Mouse (Mus musculus) central nervous system, embryonic 11.5 days (tissue): Measurements from ENCODE around the gene Olfr1148. TPM values are rescaled to one million over a fixed set of nuclear protein-coding genes. Genes with fewer than 3 reads are reported as not detected.

Experiments used
- polyA plus RNA-seq: library from polyadenylated mRNA; depleted of rRNA; stranded (reverse); fragments of >200 nt; gene quantifications from 2 replicates; pipeline ENCODE4 v1.2.3, GENCODE M21; 2012; rRNA removed

Olfr1148 gene
- polyA plus RNA-seq = not detected in 2 replicates

DNA sequence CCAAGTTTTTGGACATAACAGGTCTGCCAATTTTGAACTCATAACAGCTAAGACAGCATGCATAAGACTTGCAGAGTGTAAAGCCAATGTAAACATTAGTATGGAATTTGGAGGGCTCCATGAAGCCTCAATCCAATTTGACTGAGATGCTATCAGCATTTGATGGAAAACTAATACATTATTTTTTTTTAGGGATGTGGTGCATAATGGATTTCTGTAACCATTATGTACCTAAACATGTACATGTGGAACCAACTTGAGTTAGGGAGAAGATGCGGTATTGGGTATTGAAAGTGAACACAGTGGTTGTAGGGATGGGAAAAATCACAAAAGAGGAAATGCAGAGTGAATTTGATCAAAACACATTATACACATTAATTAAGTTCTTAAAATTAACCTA, at the start of gene Olfr1148:
Olfr1148 (plus strand) TSS at position 301 of the 400 bp plus-strand sequence.

DNA sequence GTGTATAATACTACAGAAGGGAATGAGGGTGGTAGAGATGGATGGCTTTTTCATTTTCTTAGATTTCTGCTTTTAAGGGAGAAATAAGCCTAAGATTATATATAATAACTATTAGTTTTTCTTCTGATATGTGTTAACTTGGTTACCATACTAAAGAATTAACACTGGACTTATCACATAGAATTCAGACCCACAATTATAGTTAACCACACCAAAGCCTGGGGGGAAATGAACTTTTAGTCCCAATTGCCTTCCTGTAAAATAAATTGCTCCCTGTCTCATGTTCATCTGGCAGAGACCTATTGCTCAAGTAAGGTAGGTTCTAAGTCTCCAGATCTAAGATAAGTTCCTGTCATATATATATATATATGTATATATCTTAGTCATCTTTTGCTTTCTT, 30.0 kb upstream of the Olfr1148 start, which contains the start of gene Olfr1143:
Olfr1143 (plus strand) TSS at position 301 of the 400 bp plus-strand sequence.

DNA sequence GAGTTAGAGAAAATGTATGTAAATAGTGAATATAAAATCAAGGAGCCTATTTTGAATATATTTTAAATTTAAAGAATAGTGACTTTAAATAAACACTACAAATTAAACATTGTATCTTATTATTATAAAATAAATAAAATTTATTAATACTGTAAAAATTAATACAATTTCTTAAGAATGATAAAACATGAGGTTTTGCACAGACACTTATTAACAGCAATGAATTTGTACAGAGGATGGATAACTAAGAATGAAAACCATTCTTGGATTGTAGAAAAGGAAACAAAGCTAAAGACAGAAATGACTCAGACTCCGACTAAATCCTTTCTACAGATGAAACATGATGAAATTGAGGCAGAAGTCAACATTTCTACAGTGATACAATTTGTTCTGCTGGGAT, 20.8 kb upstream of the Olfr1148 start, which contains the start of gene Olfr1145:
Olfr1145 (plus strand) TSS at position 301 of the 400 bp plus-strand sequence.

DNA sequence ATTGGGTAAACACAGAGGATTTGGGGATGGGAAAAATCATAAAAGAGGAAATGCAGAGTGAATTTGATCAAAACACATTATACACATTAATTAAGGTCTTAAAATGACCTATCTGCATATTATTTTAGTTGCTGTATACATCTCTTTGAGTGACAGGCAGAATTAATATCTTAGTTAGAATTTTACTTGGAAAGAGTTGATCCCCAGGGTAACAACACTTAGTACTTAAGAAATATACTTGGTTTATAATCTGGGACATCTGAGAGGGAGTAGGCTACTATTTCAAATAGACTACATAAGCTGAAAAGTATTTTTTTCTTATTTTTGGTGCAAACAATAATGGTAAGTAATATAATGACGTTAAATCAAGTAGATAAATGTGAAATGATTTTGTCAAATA, 13.4 kb downstream of the Olfr1148 start, which contains the start of gene Olfr1150-ps1:
Olfr1150-ps1 (plus strand) TSS at position 301 of the 400 bp plus-strand sequence.

DNA sequence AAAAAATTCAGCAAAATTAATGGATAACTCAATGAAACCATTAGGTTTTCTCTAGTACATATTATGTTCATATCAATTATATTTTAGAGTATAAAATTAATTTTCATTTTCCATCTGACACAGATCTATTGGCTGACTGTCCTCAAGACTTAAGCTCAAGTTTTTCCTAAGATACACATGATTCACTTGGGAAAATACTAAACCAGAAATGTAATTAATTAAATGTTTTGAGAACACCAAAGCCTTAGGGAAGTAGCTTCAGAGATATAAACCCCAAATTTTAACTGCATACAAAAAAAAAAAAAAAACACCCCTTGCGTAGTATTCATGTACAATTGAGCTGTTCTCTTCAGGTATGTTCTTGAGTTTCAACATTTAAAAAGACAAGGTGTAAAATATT, 25.2 kb downstream of the Olfr1148 start, which contains the start of gene Olfr1151:
Olfr1151 (plus strand) TSS at position 301 of the 400 bp plus-strand sequence.

DNA sequence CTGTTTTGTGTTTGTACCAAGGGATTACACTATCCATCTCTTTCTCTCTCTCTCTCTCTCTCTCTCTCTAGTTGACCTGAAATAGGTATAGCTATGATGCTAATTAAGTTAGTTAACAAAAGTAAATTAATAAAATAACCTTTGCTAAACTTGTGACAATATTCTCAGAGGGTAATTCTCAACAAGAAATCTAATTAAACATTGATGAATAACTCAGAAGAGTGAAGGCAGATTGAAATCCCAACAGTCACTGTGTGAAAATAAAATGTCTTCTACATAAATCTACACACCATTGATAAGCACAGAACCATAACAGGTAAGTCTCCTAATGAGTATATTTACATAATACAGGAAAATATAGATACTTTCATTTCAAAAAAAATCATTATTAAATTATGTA, 35.9 kb downstream of the Olfr1148 start, which contains the start of gene Olfr1152:
Olfr1152 (plus strand) TSS at position 301 of the 400 bp plus-strand sequence.

Other genes starting within 250 kb of the Olfr1148 start
- not detected in 2 replicates for gene Olfr1130, start 224.3 kb upstream of the Olfr1148 start, polyA plus RNA-seq
- gene Olfr1131, start 203.4 kb upstream of the Olfr1148 start, polyA plus RNA-seq = not detected in 2 replicates
- not detected in 2 replicates for gene Olfr1132, start 193.0 kb upstream of the Olfr1148 start, polyA plus RNA-seq
- not detected in 2 replicates for gene Olfr1133, start 183.2 kb upstream of the Olfr1148 start, polyA plus RNA-seq
- gene Olfr1134, start 172.1 kb upstream of the Olfr1148 start, polyA plus RNA-seq = not detected in 2 replicates
- not detected in 2 replicates for gene Olfr1135, start 156.9 kb upstream of the Olfr1148 start, polyA plus RNA-seq
- not detected in 2 replicates for gene Olfr1136, start 136.6 kb upstream of the Olfr1148 start, polyA plus RNA-seq
- not detected in 2 replicates for gene Olfr1137, start 117.4 kb upstream of the Olfr1148 start, polyA plus RNA-seq
- not detected in 2 replicates for gene Olfr1138, start 90.6 kb upstream of the Olfr1148 start, polyA plus RNA-seq
- not detected in 2 replicates for gene Olfr1140, start 86.8 kb upstream of the Olfr1148 start, polyA plus RNA-seq
- not detected in 2 replicates for gene Olfr1141, start 76.5 kb upstream of the Olfr1148 start, polyA plus RNA-seq
- gene Olfr152, start 51.0 kb upstream of the Olfr1148 start, polyA plus RNA-seq = not detected in 2 replicates
- gene Olfr1143, start 29.9 kb upstream of the Olfr1148 start, polyA plus RNA-seq = not detected in 2 replicates
- gene Olfr1145, start 20.7 kb upstream of the Olfr1148 start, polyA plus RNA-seq = not detected in 2 replicates
- not detected in 2 replicates for gene Olfr1150-ps1, start 13.5 kb downstream of the Olfr1148 start, polyA plus RNA-seq
- gene Olfr1151, start 25.3 kb downstream of the Olfr1148 start, polyA plus RNA-seq = not detected in 2 replicates
- not detected in 2 replicates for gene Olfr1152, start 36.0 kb downstream of the Olfr1148 start, polyA plus RNA-seq
- not detected in 2 replicates for gene Olfr1153, start 64.4 kb downstream of the Olfr1148 start, polyA plus RNA-seq
- not detected in 2 replicates for gene Olfr1154, start 74.6 kb downstream of the Olfr1148 start, polyA plus RNA-seq
- not detected in 2 replicates for gene Olfr1155, start 114.6 kb downstream of the Olfr1148 start, polyA plus RNA-seq
- gene Olfr1156, start 122.6 kb downstream of the Olfr1148 start, polyA plus RNA-seq = not detected in 2 replicates
- not detected in 2 replicates for gene Olfr1157, start 137.8 kb downstream of the Olfr1148 start, polyA plus RNA-seq
- not detected in 2 replicates for gene Olfr74, start 144.1 kb downstream of the Olfr1148 start, polyA plus RNA-seq
- gene Olfr1158, start 159.6 kb downstream of the Olfr1148 start, polyA plus RNA-seq = not detected in 2 replicates
- gene Olfr1160, start 177.7 kb downstream of the Olfr1148 start, polyA plus RNA-seq = not detected in 2 replicates
- not detected in 2 replicates for gene Olfr1161, start 192.2 kb downstream of the Olfr1148 start, polyA plus RNA-seq
- not detected in 2 replicates for gene Olfr73, start 207.2 kb downstream of the Olfr1148 start, polyA plus RNA-seq
- gene Olfr1162, start 220.6 kb downstream of the Olfr1148 start, polyA plus RNA-seq = not detected in 2 replicates
- not detected in 2 replicates for gene Olfr1163, start 241.3 kb downstream of the Olfr1148 start, polyA plus RNA-seq